Mouse (Mus musculus) Muller cell, postnatal 12 days (primary cell): Measurements from ENCODE around the gene Slc41a2.

Experiments used
- DNase-seq: peaks from one replicate; pipeline ENCODE4 v3.0.0-alpha.2; 2015; ENCODE audit errors: inconsistent ontology term

The Slc41a2 gene

DNA sequence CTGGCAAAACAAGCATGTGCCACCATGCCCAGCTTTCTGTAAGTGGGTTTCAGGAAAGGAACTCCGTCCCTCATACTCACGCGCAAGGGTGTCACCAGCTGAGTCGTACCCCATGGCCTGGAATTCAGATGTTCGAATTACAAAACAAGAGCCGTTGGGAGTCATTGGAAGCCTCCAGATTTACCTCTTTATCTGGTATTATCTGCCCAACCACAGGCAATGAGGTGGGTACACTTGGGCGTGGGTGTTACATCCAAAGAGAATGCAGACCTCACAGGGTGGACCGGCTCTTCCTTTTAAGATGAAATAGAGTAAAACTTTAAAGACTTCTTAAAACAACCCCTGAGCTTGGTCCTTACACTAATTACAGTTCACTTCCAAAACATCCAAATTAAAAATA lies 151.5 kb downstream of the Slc41a2 start:
- no peak for DNase-seq

DNA sequence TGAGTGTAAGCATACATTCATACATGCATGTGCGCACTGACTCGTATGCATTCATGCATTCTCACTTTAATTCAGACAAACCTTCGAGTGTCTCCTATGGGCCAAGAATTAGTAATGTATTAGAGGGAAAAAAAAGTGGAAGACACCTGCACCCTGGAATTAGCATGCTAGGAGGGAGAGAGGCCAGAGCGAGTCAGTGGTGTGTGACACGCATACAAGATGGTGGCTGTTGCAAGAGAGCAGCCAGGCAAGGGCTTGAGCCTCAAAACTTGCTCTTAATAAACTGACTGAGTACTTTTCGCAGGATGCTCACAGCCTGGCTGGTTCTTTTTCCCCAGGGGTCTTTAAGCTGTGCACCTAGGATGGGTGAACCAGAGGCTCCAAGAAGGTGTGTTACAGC lies 152.6 kb downstream of the Slc41a2 start:
- no peak for DNase-seq

DNA sequence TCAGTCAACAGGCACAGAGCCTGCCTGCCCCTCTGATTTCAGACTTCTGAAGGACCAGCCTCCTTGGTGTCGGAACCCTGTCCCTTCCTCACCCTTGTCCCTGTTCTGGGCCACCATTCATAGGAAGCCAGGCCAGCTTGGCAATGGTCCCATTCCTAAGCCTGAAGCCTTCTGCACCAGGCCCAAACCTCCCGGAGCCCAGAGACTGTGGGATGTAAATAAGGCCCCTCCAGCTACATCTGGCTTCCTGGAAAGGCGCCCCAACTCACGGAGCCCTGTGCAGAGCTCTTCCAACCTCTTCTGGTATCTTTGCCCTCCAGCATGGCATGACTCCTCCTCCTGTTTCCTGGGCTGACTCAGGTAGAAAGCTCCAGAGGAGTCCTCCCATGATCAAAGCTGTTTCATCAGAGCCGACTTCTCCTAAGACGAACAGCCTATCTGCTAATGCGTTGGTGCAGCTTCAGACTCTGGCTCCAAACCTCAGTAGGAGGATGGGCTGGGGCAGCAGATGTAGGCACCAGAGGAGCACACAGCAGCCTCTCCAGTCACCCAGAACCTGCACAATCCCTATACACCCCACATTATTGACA lies 153.1 kb downstream of the Slc41a2 start:
- DNase-seq = no peak

DNA sequence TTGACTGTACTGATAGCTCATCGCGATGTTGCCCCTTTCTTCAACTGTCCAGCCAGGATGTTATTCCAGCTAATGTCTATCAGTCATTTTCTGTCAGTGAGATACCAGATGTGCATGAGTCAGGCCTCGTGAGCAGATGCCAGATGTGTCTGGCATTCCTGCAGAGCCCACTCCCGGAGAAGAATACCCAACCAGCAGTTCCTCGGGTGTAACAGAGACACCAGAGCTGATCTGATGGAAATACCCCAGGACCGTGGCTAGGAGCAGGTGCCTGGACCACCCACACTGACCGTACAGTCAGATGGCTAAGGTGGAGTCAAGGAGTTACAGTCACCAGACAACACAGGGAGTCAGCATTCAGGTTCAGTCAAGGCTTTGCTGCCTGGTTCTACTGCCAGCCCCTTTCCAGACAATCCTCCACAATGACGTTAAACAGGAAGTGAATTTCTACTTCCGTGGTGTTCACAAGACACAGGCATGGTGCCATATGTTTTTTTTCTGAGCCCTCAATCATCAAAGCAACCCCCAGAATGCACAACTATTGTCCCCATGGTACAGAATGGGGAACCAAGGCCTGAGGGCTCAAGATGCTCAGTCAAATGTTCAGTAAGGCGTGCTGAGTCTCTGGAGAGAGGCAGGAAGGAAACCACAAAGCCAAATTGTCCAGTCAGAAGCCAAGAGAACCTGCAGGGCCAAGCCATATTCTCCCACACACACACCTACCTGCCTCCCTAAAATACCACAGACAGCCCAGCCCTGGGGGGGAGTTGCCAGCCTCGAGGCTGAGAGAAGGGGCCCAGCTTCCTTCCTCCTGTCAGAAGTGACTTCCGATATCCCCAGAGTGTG lies 153.8 kb downstream of the Slc41a2 start:
- DNase-seq = no peak

DNA sequence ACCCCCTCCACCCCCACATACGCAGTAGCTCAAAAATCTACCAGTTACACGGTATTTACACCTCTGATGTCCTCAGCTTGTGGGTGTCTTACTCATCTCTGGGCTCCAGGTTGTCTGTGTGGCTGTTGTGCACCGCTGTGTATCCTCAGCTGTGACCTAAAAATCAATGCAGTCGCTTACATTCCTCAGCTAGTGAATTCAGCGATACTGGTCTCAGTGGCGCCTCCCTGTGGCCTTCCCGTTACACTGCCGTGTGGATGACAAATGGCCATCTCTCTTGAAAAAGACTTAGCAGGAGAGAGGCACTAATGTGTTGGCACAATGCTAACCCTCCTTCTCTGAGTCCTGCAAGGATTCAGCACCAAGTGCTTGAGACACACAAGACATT lies 155.1 kb downstream of the Slc41a2 start:
- peak; percentile 55 for DNase-seq

DNA sequence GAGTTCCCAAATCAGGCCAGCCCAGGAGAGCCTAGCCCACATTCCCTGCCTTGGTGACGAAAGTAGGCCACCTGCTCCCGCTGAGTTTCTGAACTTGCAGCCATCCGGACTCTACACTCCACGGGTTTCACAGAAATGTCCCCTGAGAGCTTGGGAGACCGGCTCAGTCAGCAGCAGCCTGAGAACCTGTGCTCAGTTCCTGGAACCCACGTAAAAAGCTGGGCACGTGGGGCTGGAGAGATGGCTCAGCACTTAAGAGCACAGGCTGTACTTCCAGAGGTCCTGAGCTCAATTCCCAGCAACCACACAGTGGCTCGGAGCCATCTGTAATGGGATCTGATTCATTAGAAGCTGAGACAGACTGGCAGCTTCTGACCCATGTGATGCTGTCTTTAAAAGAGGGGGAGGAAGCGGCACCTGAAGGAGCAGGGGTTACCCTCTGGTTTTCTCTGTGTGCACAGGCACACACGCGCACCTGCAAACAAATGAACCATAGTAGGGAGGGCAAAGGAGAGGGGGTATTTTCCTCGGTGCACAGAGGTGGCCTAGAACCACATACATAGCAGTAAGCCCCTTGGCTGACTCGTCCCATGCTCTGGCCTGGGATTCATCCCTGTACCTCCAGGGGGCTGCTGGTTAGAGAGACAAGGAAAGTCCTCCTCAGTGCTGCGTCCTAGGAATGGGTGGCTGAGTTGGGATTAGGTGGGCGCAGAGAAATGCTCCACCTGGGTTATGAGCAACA lies 155.7 kb downstream of the Slc41a2 start:
- peak; percentile 70 for DNase-seq
